Mouse (Mus musculus): ENCODE results near the gene Egflam.

- TF ChIP-seq CTCF (conservative IDR thresholded peaks at IDR 0.05 in 1 of 2, IDR thresholded peaks at IDR 0.05 in 1 of 2; ENCODE audit: low read depth in 2 of 2, low read length in 2 of 2) (no peak), TBP (conservative IDR thresholded peaks at IDR 0.05; ENCODE audit: low read depth, low read length) (no peak), MAFK (IDR thresholded peaks at IDR 0.05; ENCODE audit: insufficient replicate concordance, low read length) (no peak), ZNF384 (IDR thresholded peaks at IDR 0.05; ENCODE audit: low read depth, low read length) (no peak), HCFC1 (IDR thresholded peaks at IDR 0.05; ENCODE audit: low read depth, low read length) (no peak), POLR2A (IDR thresholded peaks at IDR 0.05; ENCODE audit: low read depth, low read length) (no peak), CHD2 (IDR thresholded peaks at IDR 0.05; ENCODE audit: low read length) (no peak), MEF2A (IDR thresholded peaks at IDR 0.05; ENCODE audit: borderline replicate concordance, low read depth, low read length) (no peak), POLR2AphosphoS2 (IDR thresholded peaks at IDR 0.05; ENCODE audit: low read depth, low read length) (no peak), MAX (IDR thresholded peaks at IDR 0.05; ENCODE audit: low read length) (no peak), E2F4 (IDR thresholded peaks at IDR 0.05; ENCODE audit: insufficient replicate concordance, low read depth, low read length) (no peak), SIN3A (IDR thresholded peaks at IDR 0.05; ENCODE audit: low read length) (no peak), CHD1 (IDR thresholded peaks at IDR 0.05; ENCODE audit: low read depth, low read length) (no peak), EP300 (IDR thresholded peaks at IDR 0.05; ENCODE audit: low read length) (no peak)
These were observed 197.9 kb downstream of the Egflam start for GRCm38 (mm10) chr15:7200286-7200685.
